Mouse (Mus musculus) macrophage (primary cell): ENCODE measurements around the gene Tstd2. TPM values are rescaled to one million over a fixed set of nuclear protein-coding genes. Genes with fewer than 3 reads are reported as not detected.

ENCODE experiments used
- H3K27ac ChIP-seq: fragments of 350-480 bp; formaldehyde crosslinking; 2 replicates; pipeline ENCODE4 v1.9.0; 2021
- H3K36me3 ChIP-seq: fragments of 350-480 bp; formaldehyde crosslinking; 2 replicates; pipeline ENCODE4 v1.9.0; 2021; ENCODE audit errors: inconsistent target
- H3K4me3 ChIP-seq: fragments of 350-480 bp; formaldehyde crosslinking; 2 replicates; pipeline ENCODE4 v1.9.0; 2021; ENCODE audit errors: inconsistent target
- H3K79me2 ChIP-seq: fragments of 350-480 bp; formaldehyde crosslinking; 2 replicates; pipeline ENCODE4 v1.9.0; 2021; ENCODE audit errors: inconsistent target
- WGBS: methylation state at CpG from one replicate; pipeline ENCODE4 v1.1.7; 2026; ENCODE audit warnings: inconsistent platforms; ENCODE audit not compliant: missing documents; 5-methylcytosine and 5-hydroxymethylcytosine counted together
- polyA plus RNA-seq: library from polyadenylated mRNA; stranded (reverse); fragments of 250-400 nt; gene quantifications from 3 replicates; pipeline ENCODE4 v1.2.4, GENCODE M21; 2018; ENCODE audit warnings: inconsistent platforms

Gene Tstd2
- polyA plus RNA-seq, 1 experiment from 2014 or later, result 23.3 TPM

DNA sequence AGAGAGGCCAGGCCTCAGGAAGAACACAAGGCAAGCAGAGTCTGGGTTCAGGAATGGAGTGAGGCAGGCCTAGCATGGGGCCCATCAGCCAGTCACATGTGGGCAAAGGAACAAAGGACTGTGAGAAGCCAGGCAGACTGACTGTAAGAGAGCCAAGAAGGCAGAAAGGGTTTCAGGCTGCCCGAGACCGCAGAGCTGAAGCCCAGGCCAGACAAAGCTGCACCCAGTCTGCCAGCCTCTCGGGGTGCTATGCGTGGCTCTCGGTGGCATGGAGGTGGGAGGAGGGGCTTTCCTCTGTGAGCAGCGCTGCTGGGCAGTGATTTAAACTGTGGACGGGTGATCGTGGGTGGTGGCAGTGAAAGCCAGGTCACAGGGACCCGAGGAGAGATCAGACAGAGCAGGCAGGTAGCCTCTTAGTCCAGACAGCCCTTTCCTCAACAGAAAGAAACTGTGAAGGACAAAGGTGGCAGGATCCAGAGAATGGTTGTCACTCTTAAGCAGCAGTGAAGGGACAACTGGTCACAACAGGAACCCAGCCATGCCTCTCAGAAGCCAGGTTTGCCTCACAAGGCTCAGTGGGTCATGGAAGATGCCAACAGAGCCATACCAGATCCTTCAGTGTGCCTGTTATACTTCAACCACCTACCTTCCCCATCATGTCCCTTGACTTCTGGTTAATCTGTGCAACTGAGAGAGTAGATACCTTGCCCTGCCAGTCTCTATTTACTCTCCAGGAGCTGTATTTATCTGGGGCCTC is 53.9 kb downstream of the Tstd2 start:
- Histone ChIP-seq H3K79me2 (no peaks in the 10 kb centered on the region), H3K27ac (no peak overlapping the region), H3K36me3 (no peaks in the 10 kb centered on the region), H3K4me3 (no peak overlapping the region)
- WGBS, result 95% methylated on average over 9 of the region's 9 CpGs

GRCm38 (mm10) chr4:46082555-46082954 is 55.9 kb downstream of the Tstd2 start:
- Histone ChIP-seq H3K27ac (no peak overlapping the region), H3K36me3 (no peaks in the 10 kb centered on the region)
- 97% methylated on average over 11 of the region's 11 CpGs for WGBS

GRCm38 (mm10) chr4:46080261-46080660 is 58.2 kb downstream of the Tstd2 start:
- no peak overlapping the region for H3K4me3 ChIP-seq
- H3K79me2 ChIP-seq, result no peaks in the 10 kb centered on the region
- WGBS, result 85% methylated on average over 4 of the region's 4 CpGs
- no peak overlapping the region for H3K27ac ChIP-seq
- H3K36me3 ChIP-seq, result no peaks in the 10 kb centered on the region

More at GRCm38 (mm10) chr4:46082555-46082954, 55.9 kb downstream of the Tstd2 start:
- H3K79me2 ChIP-seq, result no peaks in the 10 kb centered on the region
- no peak overlapping the region for H3K4me3 ChIP-seq

GRCm38 (mm10) chr4:46076892-46077291 is 61.6 kb downstream of the Tstd2 start:
- Histone ChIP-seq H3K36me3 (no peaks in the 10 kb centered on the region), H3K4me3 (no peak overlapping the region), H3K79me2 (no peaks in the 10 kb centered on the region), H3K27ac (0 out of 2 replicates have a peak overlapping the region, but pooled peaks have one; percentile 8)
- 72% methylated on average over 2 of the region's 2 CpGs for WGBS

DNA sequence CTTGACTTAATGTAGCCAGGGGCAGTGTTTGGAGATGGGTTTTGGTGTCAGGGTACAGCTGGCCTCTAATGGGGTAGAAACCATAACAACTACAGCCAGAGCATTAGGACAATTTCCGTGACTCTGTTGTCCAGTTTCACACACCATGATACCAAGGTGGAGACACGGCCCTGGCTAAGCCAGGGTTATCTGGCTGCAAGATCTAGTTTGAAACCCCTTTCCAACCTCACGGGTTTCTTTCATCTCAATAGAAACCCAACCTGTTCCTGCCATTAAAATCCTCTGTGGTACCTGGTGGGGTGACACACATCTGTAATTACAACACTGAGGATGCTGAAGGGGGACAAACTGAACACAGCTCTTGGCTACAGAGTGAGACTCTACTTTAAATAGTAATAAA is 62.8 kb downstream of the Tstd2 start:
- no peaks in the 10 kb centered on the region for H3K79me2 ChIP-seq
- no peaks in the 10 kb centered on the region for H3K36me3 ChIP-seq
- no peak overlapping the region for H3K27ac ChIP-seq
- 92% methylated on average over 3 of the region's 3 CpGs for WGBS
- H3K4me3 ChIP-seq, result no peak overlapping the region

- no peak overlapping the region for H3K4me3 ChIP-seq
- H3K36me3 ChIP-seq, result no peaks in the 10 kb centered on the region
- 87% methylated on average over 4 of the region's 4 CpGs for WGBS
- no peak overlapping the region for H3K27ac ChIP-seq
- H3K79me2 ChIP-seq, result no peaks in the 10 kb centered on the region
These were observed 64.8 kb downstream of the Tstd2 start for GRCm38 (mm10) chr4:46073736-46074135.

- Histone ChIP-seq H3K79me2 (no peaks in the 10 kb centered on the region), H3K36me3 (no peaks in the 10 kb centered on the region), H3K27ac (no peak overlapping the region), H3K4me3 (no peak overlapping the region)
- 93% methylated on average over 6 of the region's 6 CpGs for WGBS
These were observed 65.9 kb downstream of the Tstd2 start for GRCm38 (mm10) chr4:46072631-46073030.

- WGBS, result 89% methylated on average over 6 of the region's 6 CpGs
- H3K36me3 ChIP-seq, result no peaks in the 10 kb centered on the region
- no peak overlapping the region for H3K27ac ChIP-seq
- no peaks in the 10 kb centered on the region for H3K79me2 ChIP-seq
- no peak overlapping the region for H3K4me3 ChIP-seq
These were observed 68.5 kb downstream of the Tstd2 start for GRCm38 (mm10) chr4:46069851-46070482.

- 91% methylated on average over 1 of the region's 1 CpGs for WGBS
- Histone ChIP-seq H3K4me3 (no peak overlapping the region), H3K27ac (no peak overlapping the region), H3K79me2 (no peaks in the 10 kb centered on the region), H3K36me3 (no peaks in the 10 kb centered on the region)
These were observed 69.9 kb downstream of the Tstd2 start for GRCm38 (mm10) chr4:46068573-46068972.

DNA sequence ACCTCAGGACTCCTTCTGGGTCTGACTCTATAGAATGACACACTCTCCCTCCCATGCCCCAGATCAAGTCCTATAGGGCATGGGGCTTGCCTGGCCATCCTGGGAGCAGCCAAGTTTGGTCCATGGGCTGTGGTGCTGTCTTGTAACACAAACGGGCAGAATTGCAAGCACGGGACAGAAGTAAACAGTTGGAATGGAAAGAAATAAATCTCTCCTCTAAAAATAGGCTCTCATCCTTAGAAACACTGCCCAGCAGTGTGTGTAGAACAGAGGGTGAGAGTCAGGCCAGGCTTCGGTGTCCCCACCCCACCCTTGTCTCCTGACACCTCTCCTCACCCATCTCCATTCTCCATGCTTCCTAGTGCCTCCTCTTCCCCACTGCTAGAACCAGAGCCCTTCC is 70.4 kb downstream of the Tstd2 start:
- WGBS, result 89% methylated on average over 3 of the region's 3 CpGs
- Histone ChIP-seq H3K4me3 (no peak overlapping the region), H3K79me2 (no peaks in the 10 kb centered on the region), H3K36me3 (no peaks in the 10 kb centered on the region), H3K27ac (no peak overlapping the region)

GRCm38 (mm10) chr4:46065695-46066340 is 72.7 kb downstream of the Tstd2 start:
- Histone ChIP-seq H3K4me3 (no peak overlapping the region), H3K79me2 (no peaks in the 10 kb centered on the region), H3K36me3 (no peaks in the 10 kb centered on the region), H3K27ac (no peak overlapping the region)
- 78% methylated on average over 8 of the region's 8 CpGs for WGBS

DNA sequence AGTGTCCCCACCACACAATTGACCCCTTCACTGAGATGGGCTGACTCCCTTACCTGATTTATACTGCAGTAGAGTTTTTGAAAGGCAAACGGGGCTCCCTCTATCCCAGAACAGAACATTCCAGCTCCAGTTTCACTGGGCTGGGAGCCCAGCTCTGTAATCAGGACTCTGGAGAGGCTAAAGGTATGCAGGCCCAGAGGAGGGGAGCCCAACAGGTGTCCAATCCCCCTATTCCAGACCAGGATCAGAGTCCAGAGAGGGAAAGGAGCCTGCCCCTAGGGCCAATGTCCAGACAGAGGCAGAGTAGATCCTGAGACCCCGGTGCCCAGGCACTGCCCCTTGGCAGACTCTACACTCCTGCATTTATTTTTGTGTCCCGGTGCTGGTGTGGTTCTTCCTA is 73.5 kb downstream of the Tstd2 start:
- Histone ChIP-seq H3K27ac (no peak overlapping the region), H3K79me2 (no peaks in the 10 kb centered on the region), H3K36me3 (no peaks in the 10 kb centered on the region), H3K4me3 (no peak overlapping the region)
- 98% methylated on average over 3 of the region's 3 CpGs for WGBS
